Mouse (Mus musculus) layer of hippocampus, adult 9-11 months (tissue): ENCODE results near the gene Dock1.

Source experiments
- DNase-seq: peaks from one replicate; pipeline ENCODE4 v3.0.0; 2022

The Dock1 gene

GRCm38 (mm10) chr7:135196828-135197227, 526.4 kb downstream of the Dock1 start:
- no peak for DNase-seq

- DNase-seq, result no peak
These were observed 533.5 kb downstream of the Dock1 start for GRCm38 (mm10) chr7:135203920-135204319.

- peak; percentile 24 for DNase-seq
These were observed 534.7 kb downstream of the Dock1 start for GRCm38 (mm10) chr7:135205111-135205510.

GRCm38 (mm10) chr7:135208947-135209567, 538.6 kb downstream of the Dock1 start:
- DNase-seq, result no peak

GRCm38 (mm10) chr7:135210296-135210695, 539.8 kb downstream of the Dock1 start:
- DNase-seq, result no peak

- no peak for DNase-seq
These were observed 540.4 kb downstream of the Dock1 start for GRCm38 (mm10) chr7:135210831-135211230.

- DNase-seq, result no peak
These were observed 542.1 kb downstream of the Dock1 start for GRCm38 (mm10) chr7:135212505-135212904.

GRCm38 (mm10) chr7:135221475-135221874, 551.0 kb downstream of the Dock1 start:
- DNase-seq, result no peak
